ENCODE assay signal across 20 mouse cellular contexts in the genomic region with DNA sequence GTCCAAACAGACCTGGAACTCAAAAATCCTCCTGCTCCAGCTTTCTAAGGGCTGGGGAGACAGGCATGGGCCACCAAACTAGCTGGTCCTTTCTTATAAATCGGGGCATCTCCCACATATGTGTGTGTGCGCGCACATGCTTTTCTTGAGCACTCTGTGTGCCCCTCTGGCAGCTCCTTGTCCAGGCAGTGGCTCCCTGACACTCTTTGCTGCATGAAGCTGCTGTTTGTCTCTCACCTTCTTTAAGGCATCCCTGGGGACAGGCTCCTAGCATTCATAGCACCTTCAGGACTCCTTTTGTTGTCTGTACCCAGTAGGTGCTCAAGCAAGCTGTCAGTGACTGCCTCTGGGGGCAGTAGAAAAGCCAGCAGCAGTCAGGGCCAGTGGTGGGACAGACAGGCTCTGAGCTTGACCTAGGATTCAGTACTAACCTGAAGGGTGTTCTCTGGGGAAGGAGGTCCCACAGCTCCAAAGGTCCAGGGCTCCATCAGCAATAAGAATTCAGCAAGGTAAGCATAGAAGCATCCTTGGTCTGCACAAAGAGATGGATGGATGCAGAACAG. TPM values are rescaled to one million over a fixed set of nuclear protein-coding genes. Genes with fewer than 3 reads are reported as not detected.
A peak's percentile ranks its signal among the peaks of the same experiment; 100 is the strongest.
DNase-seq lines count a peak whose midpoint lies in the region; ATAC-seq and TF ChIP-seq lines count a peak whose summit lies in the region.
"Had no signal": no experiment of that assay in that cellular context is flagged by ENCODE, and none has a peak within 500 bp of the region (broad histone marks: within the 10 kb centered on the region; RNA-seq: fewer than 3 reads in every experiment).

No protein-coding gene starts in this region.

- peak; percentile 15; the same call in 1 of the 2 replicates for ATAC-seq in heart, embryonic 14.5 days (ENCODE audit: insufficient number of reproducible peaks, insufficient read depth, low FRiP score, low read depth)
- no peak for ATAC-seq in liver, postnatal 0 days
- ATAC-seq in liver, embryonic 11.5 days (replicated peaks; ENCODE audit: low FRiP score), result no peak
- ATAC-seq: activated CD4-positive, CD25-positive, alpha-beta regulatory T cell, adult 4 months; CD4-positive, CD25-positive, alpha-beta regulatory T cell, adult 4 months; forebrain, embryonic 16.5 days; hindbrain, embryonic 16.5 days; inflammation-experienced regulatory T-cells, adult 6 months; Patski had no signal

- peaks cover 100% of the 10 kb centered on the region for H3K79me2 ChIP-seq in CH12.LX (replicated peaks; ENCODE audit: control insufficient read depth, extremely low read depth, insufficient read depth, poor library complexity, severe bottlenecking)

- in situ Hi-C loops in CH12.LX (cut with MboI; ENCODE audit: low pct_ligation_motif_present, low pct_unique_long_range_greater_than_20kb, low sequenced_read_pairs), result no loop called here

- TF ChIP-seq POLR2A in CH12.LX (IDR thresholded peaks at IDR 0.05; ENCODE audit: low read depth, low read length), result peak; percentile 17

- no peak for TF ChIP-seq EP300 in liver, postnatal 0 days (IDR thresholded peaks at IDR 0.05; ENCODE audit: low read depth)
- TF ChIP-seq EP300 in CH12.LX (IDR thresholded peaks at IDR 0.05; ENCODE audit: low read length), result no peak

- dilution Hi-C loops in CH12.LX (cut with MboI; ENCODE audit: extremely low pct_ligation_motif_present, extremely low pct_unique_long_range_greater_than_20kb, low sequenced_read_pairs), result no loop called here

- WGBS in heart, embryonic 14.5 days, result 84% methylated on average over 3 of the region's 3 CpGs
- 86% methylated on average over 3 of the region's 3 CpGs for WGBS in liver, postnatal 0 days (ENCODE audit: insufficient replicate concordance)
- 75% methylated on average over 3 of the region's 3 CpGs for WGBS in liver, embryonic 11.5 days

- TF ChIP-seq RAD21 in CH12.LX (IDR thresholded peaks at IDR 0.05; ENCODE audit: low read depth, low read length), result no peak; the same call in none of the 2 replicates

- peaks cover 5 to 6% of the 10 kb centered on the region in 2 experiments; a peak in 3 of 4 replicates for H3K4me1 ChIP-seq in heart, embryonic 14.5 days (ENCODE audit: control insufficient read depth in 2 of 2, insufficient read depth in 2 of 2, low read length in 2 of 2)
- H3K4me1 ChIP-seq in liver, postnatal 0 days (ENCODE audit: insufficient read depth), result peaks cover 6% of the 10 kb centered on the region
- H3K4me1 ChIP-seq in liver, embryonic 11.5 days (replicated peaks; ENCODE audit: control insufficient read depth, insufficient read depth, low read length), result no peaks in the 10 kb centered on the region; the same call in 1 of the 2 replicates
- H3K4me1 ChIP-seq in CH12.LX (ENCODE audit: control insufficient read depth in 1 of 2, insufficient read depth in 2 of 2), result peaks cover 36 to 54% of the 10 kb centered on the region in 2 experiments
- H3K4me1 ChIP-seq: forebrain, embryonic 12.5 days; hindbrain, embryonic 12.5 days had no signal

- no peaks in the 10 kb centered on the region for H3K9me3 ChIP-seq in heart, embryonic 14.5 days (ENCODE audit: control insufficient read depth, low read length)
- no peaks in the 10 kb centered on the region for H3K9me3 ChIP-seq in liver, postnatal 0 days (ENCODE audit: low read length)
- H3K9me3 ChIP-seq in liver, embryonic 11.5 days (ENCODE audit: control insufficient read depth, low read length), result no peaks in the 10 kb centered on the region
- H3K9me3 ChIP-seq in CH12.LX (replicated peaks; ENCODE audit: low read length), result no peaks in the 10 kb centered on the region
- H3K9me3 ChIP-seq: embryonic facial prominence, embryonic 13.5 days; forebrain, embryonic 12.5 days; heart, embryonic 15.5 days; hindbrain, embryonic 12.5 days had no signal

- no peaks in the 10 kb centered on the region for H3K36me3 ChIP-seq in heart, embryonic 14.5 days (ENCODE audit: control insufficient read depth, insufficient read depth, low read length)
- no peaks in the 10 kb centered on the region for H3K36me3 ChIP-seq in liver, postnatal 0 days (replicated peaks; ENCODE audit: insufficient read depth, low read length)
- H3K36me3 ChIP-seq in liver, embryonic 11.5 days (ENCODE audit: control insufficient read depth, insufficient read depth, low read length), result no peaks in the 10 kb centered on the region
- peaks cover 80 to 95% of the 10 kb centered on the region in 2 experiments for H3K36me3 ChIP-seq in CH12.LX (replicated peaks in 1 of 2; ENCODE audit: control insufficient read depth in 1 of 2, insufficient read depth in 1 of 2, low read length in 1 of 2)
- H3K36me3 ChIP-seq: embryonic facial prominence, embryonic 13.5 days; forebrain, embryonic 12.5 days; heart, embryonic 15.5 days; hindbrain, embryonic 12.5 days had no signal

- intact Hi-C loops in heart, postnatal 25 days (cut with DNase I), result no loop called here

- no peak for DNase-seq in heart, postnatal 25 days (ENCODE audit: low spot score)
- no peak for DNase-seq in liver, postnatal 0 days
- no peak for DNase-seq in liver, embryonic 11.5 days (ENCODE audit: low spot score)
- DNase-seq in A20 (ENCODE audit: low read depth, low spot score) (peak; percentile 49), CH12.LX (ENCODE audit: extremely low read depth) (peak; percentile 45)
- no peak for DNase-seq in layer of hippocampus, postnatal 25 days (ENCODE audit: extremely low spot score in 1 of 2, low spot score in 1 of 2)
- DNase-seq: B cell, adult 2 months; gastrocnemius, postnatal 14 days had no signal

- no peak overlapping the region for H3K9ac ChIP-seq in heart, embryonic 14.5 days (ENCODE audit: low read length)
- 0 out of 2 replicates have a peak overlapping the region, but pooled peaks have one; percentile 26 for H3K9ac ChIP-seq in liver, postnatal 0 days (replicated peaks)
- H3K9ac ChIP-seq in liver, embryonic 11.5 days (ENCODE audit: low read depth, low read length), result no peak overlapping the region
- peak overlapping the region; percentile 100 for H3K9ac ChIP-seq in CH12.LX (ENCODE audit: insufficient read depth, low read depth)
- H3K9ac ChIP-seq: embryonic facial prominence, embryonic 13.5 days; forebrain, embryonic 12.5 days; heart, embryonic 15.5 days; hindbrain, embryonic 12.5 days had no signal

- H3K4me2 ChIP-seq in heart, embryonic 14.5 days (ENCODE audit: low read length), result no peak overlapping the region
- no peak overlapping the region for H3K4me2 ChIP-seq in liver, postnatal 0 days (ENCODE audit: low read depth, low read length)
- no peak overlapping the region for H3K4me2 ChIP-seq in liver, embryonic 11.5 days
- peak overlapping the region; percentile 85 for H3K4me2 ChIP-seq in CH12.LX (ENCODE audit: insufficient read depth, low read depth, poor library complexity, severe bottlenecking)
- H3K4me2 ChIP-seq: embryonic facial prominence, embryonic 13.5 days; forebrain, embryonic 12.5 days; heart, embryonic 15.5 days; hindbrain, embryonic 12.5 days had no signal

- no peak overlapping the region for H3K27ac ChIP-seq in heart, embryonic 14.5 days (replicated peaks in 1 of 2; ENCODE audit: control insufficient read depth in 1 of 2, insufficient read depth in 1 of 2, low read depth in 2 of 2, low read length in 2 of 2)
- H3K27ac ChIP-seq in liver, postnatal 0 days (ENCODE audit: low read depth), result no peak overlapping the region
- no peak overlapping the region for H3K27ac ChIP-seq in liver, embryonic 11.5 days (ENCODE audit: low read depth, low read length)
- H3K27ac ChIP-seq in CH12.LX (ENCODE audit: insufficient read depth, low read depth), result peak overlapping the region; percentile 84
- H3K27ac ChIP-seq: embryonic facial prominence, embryonic 13.5 days; forebrain, embryonic 12.5 days; heart, embryonic 15.5 days; hindbrain, embryonic 12.5 days had no signal

- no peaks in the 10 kb centered on the region for H3K27me3 ChIP-seq in heart, embryonic 14.5 days (ENCODE audit: control insufficient read depth, insufficient read depth, low read length)
- H3K27me3 ChIP-seq in liver, postnatal 0 days (ENCODE audit: insufficient read depth, low read length), result no peaks in the 10 kb centered on the region
- no peaks in the 10 kb centered on the region for H3K27me3 ChIP-seq in liver, embryonic 11.5 days (replicated peaks; ENCODE audit: control insufficient read depth, insufficient read depth, low read length)
- no peaks in the 10 kb centered on the region for H3K27me3 ChIP-seq in CH12.LX (replicated peaks)
- H3K27me3 ChIP-seq: embryonic facial prominence, embryonic 13.5 days; forebrain, embryonic 12.5 days; heart, embryonic 15.5 days; hindbrain, embryonic 12.5 days; Patski had no signal

- TF ChIP-seq CTCF in liver, postnatal 0 days (IDR thresholded peaks at IDR 0.05; ENCODE audit: low read depth), result no peak
- peak in 1 of 2 experiments; percentile 51; a peak in 2 of 4 replicates for TF ChIP-seq CTCF in CH12.LX (conservative IDR thresholded peaks at IDR 0.05 in 1 of 2, IDR thresholded peaks at IDR 0.05 in 1 of 2; ENCODE audit: low read depth in 2 of 2, low read length in 2 of 2)

- H3K4me3 ChIP-seq in heart, embryonic 14.5 days (ENCODE audit: control insufficient read depth in 1 of 2, insufficient read depth in 1 of 2, low read depth in 1 of 2, low read length in 2 of 2), result no peak overlapping the region
- no peak overlapping the region for H3K4me3 ChIP-seq in liver, postnatal 0 days (ENCODE audit: low read depth, low read length)
- no peak overlapping the region for H3K4me3 ChIP-seq in liver, embryonic 11.5 days (ENCODE audit: low read depth, low read length)
- H3K4me3 ChIP-seq in CH12.LX (replicated peaks in 1 of 3; ENCODE audit: low read depth in 2 of 3, low read length in 2 of 3, poor library complexity in 1 of 3), result peak overlapping the region; percentile 46 to 99 (median 65)
- H3K4me3 ChIP-seq: embryonic facial prominence, embryonic 13.5 days; forebrain, embryonic 12.5 days; heart, embryonic 15.5 days; hindbrain, embryonic 12.5 days had no signal

RNA-seq across cellular contexts. Expression of a gene that starts 5.4 kb away (rescaled TPM):
- 7.4 and 10.3 TPM in 2 replicates for polyA plus RNA-seq in heart, embryonic 14.5 days (2014; fragmentation: Nextera tagmentation; extraction: Ambion mirVana)
- total RNA-seq in heart, postnatal 25 days (2021), result 10 to 100 TPM; 11.4 to 13.0 TPM
- 6.3 and 6.7 TPM in 2 replicates for polyA plus RNA-seq in liver, postnatal 0 days (2015; fragmentation: Nextera tagmentation; extraction: Ambion mirVana)
- polyA plus RNA-seq in liver, embryonic 11.5 days (2014; fragmentation: Nextera tagmentation; extraction: Ambion mirVana), result 9.5 and 9.9 TPM in 2 replicates
- 379 and 412 TPM in 2 replicates for total RNA-seq in CH12.LX (2012; rRNA removed)
- total RNA-seq in CH12.LX (2014; rRNA removed), result 264 and 274 TPM in 2 replicates
- 280 and 294 TPM in 2 replicates for polyA plus RNA-seq in CH12.LX (2012; ENCODE audit: insufficient read length, low read depth)
- total RNA-seq in layer of hippocampus, postnatal 25 days (2021), result 1 to 10 TPM; 4.8 to 6.1 TPM

RNA-seq across cellular contexts. Expression of a gene that starts 25.4 kb away (rescaled TPM):
- 0.58 and 0.93 TPM in 2 replicates for polyA plus RNA-seq in heart, embryonic 14.5 days (2014; fragmentation: Nextera tagmentation; extraction: Ambion mirVana)
- under 1 TPM in 1 of 2 experiments, not detected in 1; 0.14 TPM for total RNA-seq in heart, postnatal 25 days (2021)
- polyA plus RNA-seq in liver, postnatal 0 days (2015; fragmentation: Nextera tagmentation; extraction: Ambion mirVana), result 2.2 and 2.4 TPM in 2 replicates
- polyA plus RNA-seq in liver, embryonic 11.5 days (2014; fragmentation: Nextera tagmentation; extraction: Ambion mirVana), result 5.0 and 5.5 TPM in 2 replicates
- total RNA-seq in CH12.LX (2012; rRNA removed), result 50.4 and 63.7 TPM in 2 replicates
- 17.2 and 19.2 TPM in 2 replicates for total RNA-seq in CH12.LX (2014; rRNA removed)
- 17.8 and 19.1 TPM in 2 replicates for polyA plus RNA-seq in CH12.LX (2012; ENCODE audit: insufficient read length, low read depth)
- total RNA-seq in layer of hippocampus, postnatal 25 days (2021), result not detected
- total RNA-seq: granulocyte monocyte progenitor cell, adult 5-6 weeks had no signal
- polyA plus RNA-seq: Patski had no signal

Comparison
In these comparisons a context has a peak if more than half of its experiments do, and no peak if none do; other contexts are left out.
1. H3K9ac ChIP-seq: peak in liver, postnatal 0 days (single experiment) and CH12.LX (single experiment); none in heart, embryonic 14.5 days (single experiment) and liver, embryonic 11.5 days (single experiment).
2. H3K4me3 ChIP-seq: peak in CH12.LX (3 of 3); none in heart, embryonic 14.5 days (0 of 2), liver, postnatal 0 days (single experiment) and liver, embryonic 11.5 days (single experiment).
3. DNase-seq: peak in A20 (single experiment) and CH12.LX (single experiment); none in heart, postnatal 25 days (single experiment), liver, postnatal 0 days (single experiment), liver, embryonic 11.5 days (single experiment) and layer of hippocampus, postnatal 25 days (0 of 2).
4. RNA of a gene that starts 5.4 kb away (polyA plus RNA-seq): 280 to 294 TPM in CH12.LX; 7.4 to 10.3 TPM in heart, embryonic 14.5 days, 9.5 to 9.9 TPM in liver, embryonic 11.5 days and 6.3 to 6.7 TPM in liver, postnatal 0 days; every median in the first group is over 10 times any median in the second.